In the genomic region with DNA sequence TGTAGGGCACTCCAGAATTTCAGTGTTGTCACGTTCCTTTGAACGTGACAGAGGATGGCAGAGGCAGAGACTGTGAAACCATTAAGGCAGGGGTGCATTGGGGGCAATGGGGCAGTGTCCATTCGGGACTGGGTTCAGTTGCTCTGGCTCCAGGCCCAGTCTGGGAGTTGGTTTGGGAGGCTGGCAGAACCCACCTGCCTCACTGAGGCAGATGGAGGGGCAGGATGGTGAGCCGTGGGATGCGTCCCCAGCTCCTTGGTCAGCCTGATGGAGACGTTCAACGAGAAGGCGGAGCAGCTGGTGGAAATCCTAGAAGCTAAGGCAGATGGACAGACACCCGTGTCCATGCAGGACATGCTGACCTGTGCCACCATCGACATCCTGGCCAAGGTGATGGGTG, we compare ENCODE assay signal across 14 mouse cellular contexts.
"Had no signal": no experiment of that assay in that cellular context is flagged by ENCODE, and none has a peak within 500 bp of the region (broad histone marks: within the 10 kb centered on the region; RNA-seq: fewer than 3 reads in every experiment).

No protein-coding gene starts in this region.

- DNase-seq: cerebellum, adult 8-10 months; cerebellum, adult 9-10 months; cerebellum, adult 9-11 months; cerebellum, postnatal 36 days; embryo, embryonic 11 days; forebrain, postnatal 0 days; gastrocnemius, adult 2 months; gastrocnemius, postnatal 10 days; gastrocnemius, postnatal 14 days; gastrocnemius, postnatal 25 days; gastrocnemius, postnatal 36 days; heart, adult 11 months; heart, adult 18-20 months; heart, adult 2 months had no signal
